Mouse (Mus musculus) heart, adult 8-10 months (tissue): Measurements from ENCODE around the gene Btd. TPM values are rescaled to one million over a fixed set of nuclear protein-coding genes. Genes with fewer than 3 reads are reported as not detected.

Experiments
- DNase-seq: peaks from one replicate; pipeline ENCODE4 v3.0.0; 2022; ENCODE audit warnings: low spot score
- total RNA-seq, 4 experiments: library from RNA; stranded (reverse); gene quantifications; 2 replicates each; pipeline ENCODE4 v1.2.4; 2022

Btd gene
- total RNA-seq, 4 experiments from 2014 or later: 9.4 to 10.5 (median 10.4) TPM

DNA sequence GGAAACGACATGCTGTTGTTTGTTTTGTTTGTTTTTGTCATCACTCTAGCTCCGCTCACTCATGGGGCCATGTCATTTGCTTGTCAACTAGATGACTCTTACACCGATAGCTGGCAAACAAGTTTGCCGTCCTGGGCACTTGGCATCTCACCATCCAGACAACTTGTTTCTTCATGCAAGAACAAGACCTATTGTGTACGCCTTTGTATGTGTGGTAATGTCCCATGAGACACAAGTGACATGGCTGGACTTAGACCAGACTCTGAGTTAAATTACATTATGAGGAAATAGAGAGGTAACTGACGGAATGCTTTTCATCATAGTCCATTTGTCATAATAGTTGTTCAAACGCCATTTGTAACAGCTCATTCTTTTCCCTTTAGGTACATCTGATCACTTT lies 5.1 kb downstream of the Btd start:
- DNase-seq: no peak

GRCm38 (mm10) chr14:31647991-31648390 lies 7.2 kb downstream of the Btd start:
- no peak for DNase-seq

- no peak for DNase-seq
Measured at GRCm38 (mm10) chr14:31650347-31650746, 9.5 kb downstream of the Btd start.

- DNase-seq: no peak
Measured at GRCm38 (mm10) chr14:31651206-31651605, 10.4 kb downstream of the Btd start.

GRCm38 (mm10) chr14:31652106-31652505 lies 11.3 kb downstream of the Btd start:
- DNase-seq: no peak

- DNase-seq: no peak
Measured at GRCm38 (mm10) chr14:31652624-31653023, 11.8 kb downstream of the Btd start.

DNA sequence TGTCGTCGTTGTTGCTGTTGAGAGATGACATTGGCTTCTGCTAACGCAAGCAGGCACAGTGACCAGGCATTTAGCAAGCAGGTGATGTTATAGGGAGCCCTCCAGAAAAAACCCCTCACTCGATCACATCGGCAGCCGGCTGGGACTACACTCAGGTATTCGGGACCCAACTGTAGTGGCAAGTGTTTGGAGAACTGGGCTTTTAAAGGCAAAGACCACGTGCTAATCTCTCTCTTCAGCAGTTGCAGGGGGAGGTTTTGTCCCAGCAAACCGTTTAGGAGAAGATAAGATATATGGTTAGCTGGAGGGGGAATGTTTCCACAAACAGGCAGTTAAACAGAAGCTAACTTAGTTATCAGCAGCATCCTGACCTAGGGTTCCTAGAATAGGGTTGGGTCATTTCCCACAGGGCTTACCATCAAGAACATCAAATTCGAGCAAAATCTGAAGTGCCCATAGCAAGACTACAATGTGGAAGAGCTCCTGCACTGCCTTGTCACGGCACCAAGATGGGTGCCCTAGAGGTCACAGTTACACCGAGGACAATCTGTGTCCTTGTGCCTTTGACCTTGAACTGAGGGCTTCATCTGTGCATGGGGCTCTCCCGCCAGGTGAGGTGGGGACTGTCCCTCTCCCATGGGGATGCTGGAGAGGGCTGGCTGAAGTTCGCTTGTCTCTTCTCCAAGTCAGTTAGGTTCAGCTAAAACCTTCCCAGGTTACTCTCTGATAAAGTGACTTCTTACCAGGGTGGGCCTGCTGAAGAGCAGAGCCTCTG lies 12.5 kb downstream of the Btd start:
- DNase-seq: no peak

- DNase-seq: no peak
Measured at GRCm38 (mm10) chr14:31654816-31655215, 14.0 kb downstream of the Btd start.

DNA sequence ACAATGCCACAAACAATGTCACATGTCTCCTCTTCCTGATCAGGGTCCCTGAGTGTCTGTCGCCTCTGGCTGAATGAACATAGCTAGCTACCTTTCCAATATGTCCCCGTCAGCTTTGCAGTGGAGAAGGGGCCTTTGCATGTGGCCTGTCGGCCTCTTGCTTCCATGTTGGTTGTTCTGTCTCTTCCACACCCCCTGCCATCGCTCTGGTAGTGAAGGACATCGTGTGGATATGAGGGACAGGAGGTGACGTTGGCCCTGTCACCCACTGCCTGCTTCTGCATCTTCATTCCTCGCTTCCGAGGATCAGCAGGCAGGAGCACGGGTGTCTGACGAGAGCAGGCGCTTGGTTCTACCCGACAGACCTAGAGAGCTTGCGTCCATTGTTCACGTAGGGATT lies 14.6 kb downstream of the Btd start:
- no peak for DNase-seq

GRCm38 (mm10) chr14:31656386-31656785 lies 15.6 kb downstream of the Btd start:
- DNase-seq: no peak

DNA sequence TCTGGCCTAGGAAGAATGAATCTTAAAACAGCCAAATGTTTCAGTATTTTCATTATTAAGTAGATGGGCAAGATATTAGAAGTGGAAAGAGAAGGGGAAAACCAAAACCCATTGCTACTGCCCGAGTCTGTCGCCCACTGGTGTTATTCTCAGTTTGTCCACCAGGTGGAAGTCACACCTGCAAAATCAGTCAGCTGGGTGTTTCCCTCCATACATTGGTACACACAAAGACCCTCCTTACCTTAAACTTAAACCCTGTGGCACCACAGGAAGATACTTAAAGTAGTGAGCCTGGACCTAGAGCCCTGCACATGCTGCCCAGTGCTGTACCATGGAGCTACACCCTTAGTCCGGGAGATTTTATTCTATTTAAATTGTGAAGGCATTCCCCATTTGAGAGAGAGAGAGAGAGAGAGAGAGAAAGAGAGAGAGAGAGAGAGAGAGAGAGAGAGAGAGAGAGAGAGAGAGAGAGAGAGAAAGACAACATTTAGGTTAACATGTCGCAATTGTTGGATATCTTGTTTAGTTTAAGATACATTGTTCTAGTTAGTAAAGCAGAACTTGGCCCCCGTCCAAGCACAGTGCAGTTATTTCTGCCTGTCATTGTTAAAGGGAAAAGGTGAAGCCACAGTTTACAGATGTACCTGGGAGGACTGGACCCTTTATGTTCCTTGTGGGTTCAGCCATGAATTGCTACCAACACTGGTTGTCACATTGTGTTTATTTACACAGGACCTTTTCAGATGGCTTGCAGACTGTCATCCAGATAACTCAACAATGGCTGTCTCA lies 16.2 kb downstream of the Btd start:
- peak; percentile 78 for DNase-seq

DNA sequence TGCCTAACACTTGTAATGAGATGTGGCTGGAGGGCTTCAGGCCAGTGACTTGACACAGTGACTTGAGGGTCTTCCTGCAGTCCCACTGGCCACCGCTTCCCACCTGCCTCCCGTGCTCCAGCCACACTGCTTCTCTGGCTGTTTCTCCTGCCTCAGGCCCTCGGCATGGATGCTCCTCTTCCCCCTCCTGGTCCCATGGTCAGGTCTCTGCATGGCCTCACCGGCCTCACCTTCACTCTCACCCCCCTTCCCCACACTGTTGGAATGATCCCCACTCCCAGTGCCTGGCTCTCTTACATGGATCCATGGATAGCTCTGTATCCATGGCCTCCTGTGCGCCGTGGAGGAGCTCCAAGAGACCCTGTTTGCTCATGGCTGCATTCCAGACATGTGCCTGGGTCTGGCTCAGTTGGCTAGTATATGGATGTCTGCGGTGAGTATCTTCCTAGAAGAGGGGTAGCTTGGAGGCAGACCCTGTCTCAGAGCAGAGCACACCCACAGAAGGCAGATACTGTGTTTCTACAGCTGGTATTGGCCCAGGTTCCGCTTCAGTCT lies 17.4 kb downstream of the Btd start:
- DNase-seq: no peak

- DNase-seq: peak; percentile 77
Measured at GRCm38 (mm10) chr14:31659501-31660181, 18.8 kb downstream of the Btd start.

GRCm38 (mm10) chr14:31660312-31661093 lies 19.7 kb downstream of the Btd start:
- no peak for DNase-seq

- DNase-seq: peak; percentile 90
Measured at GRCm38 (mm10) chr14:31661671-31662554, 21.1 kb downstream of the Btd start.

DNA sequence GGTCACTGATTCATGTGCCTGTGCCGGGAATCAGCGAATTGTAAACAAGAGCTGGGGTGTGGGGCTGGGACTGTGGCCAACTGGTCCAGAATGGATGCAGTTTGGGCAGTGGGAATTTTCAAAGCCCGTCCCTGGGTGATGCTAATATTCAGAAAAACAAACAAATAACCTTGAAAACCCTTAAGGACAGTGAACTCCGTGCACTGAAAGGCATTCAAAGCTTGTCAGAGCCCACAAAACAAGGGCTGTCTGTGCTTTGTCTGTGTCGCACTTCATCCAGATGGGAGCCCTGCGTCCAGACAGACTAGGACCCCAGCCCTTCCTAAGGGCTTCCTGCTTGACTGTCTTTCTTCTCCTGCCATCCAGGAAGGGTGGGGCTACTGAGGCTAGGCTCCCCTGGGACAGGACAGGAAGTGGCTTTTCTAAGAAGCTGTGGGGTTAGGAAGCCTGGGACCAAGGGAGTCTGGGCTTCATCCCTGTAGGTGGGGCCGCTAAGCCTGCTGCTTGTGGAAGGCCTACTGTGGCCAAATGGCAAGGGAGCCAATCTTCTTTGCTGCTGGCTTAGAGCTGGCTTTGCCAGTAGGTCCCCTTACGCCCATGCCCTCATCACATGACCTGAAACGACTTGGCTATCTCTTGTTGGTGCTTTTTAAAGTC lies 21.9 kb downstream of the Btd start:
- DNase-seq: peak; percentile 92

- no peak for DNase-seq
Measured at GRCm38 (mm10) chr14:31663376-31664099, 22.7 kb downstream of the Btd start.

DNA sequence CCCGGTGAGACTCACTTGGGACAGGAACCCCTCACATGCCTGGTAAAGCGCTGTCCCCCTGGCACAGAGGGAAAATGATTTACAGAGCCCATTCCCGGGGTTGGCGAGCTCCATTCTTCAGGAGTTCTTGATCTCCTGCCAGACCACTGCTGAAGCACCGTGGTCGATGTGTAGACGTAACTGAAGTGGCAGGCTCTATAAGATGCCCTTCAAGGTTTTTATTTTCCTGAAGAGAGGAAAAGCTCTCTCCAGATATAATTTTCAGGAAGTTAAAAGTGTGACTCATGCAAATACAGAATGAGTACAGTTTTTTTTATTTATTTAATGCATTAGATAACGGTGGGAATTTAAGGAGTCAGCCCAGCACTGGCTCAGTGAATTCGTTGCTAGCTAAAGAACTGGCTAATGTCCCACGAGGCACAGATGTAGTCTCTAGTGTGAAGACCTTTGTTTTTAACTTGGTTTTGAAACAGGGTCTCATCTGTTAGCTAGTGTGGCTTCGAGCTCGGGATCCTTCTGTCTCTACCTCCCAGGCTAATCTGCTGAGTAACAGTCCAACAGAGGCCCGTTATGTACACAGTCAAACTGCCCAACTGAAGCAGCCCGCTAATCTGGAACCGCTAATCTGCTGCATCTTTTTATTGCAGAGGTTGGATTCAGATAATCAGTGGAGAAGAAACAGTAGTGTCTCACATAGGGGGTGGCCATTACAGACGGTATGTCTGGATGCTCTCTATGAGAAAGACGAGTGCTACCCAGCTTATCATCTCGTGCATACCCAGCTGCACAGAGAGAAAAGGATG lies 23.5 kb downstream of the Btd start:
- no peak for DNase-seq
